Mouse (Mus musculus) embryonic fibroblast, embryonic 13.5 days (primary cell): ENCODE measurements around the gene Pla2g4e.

Source experiments
- CTCF ChIP-seq: IDR thresholded peaks from 2 replicates; pipeline ENCODE4 v1.5.1; 2011; ENCODE audit warnings: mild to moderate bottlenecking, control low read depth, low read length, moderate library complexity, borderline replicate concordance; ENCODE audit not compliant: insufficient read depth
- POLR2A ChIP-seq: IDR thresholded peaks from 2 replicates; pipeline ENCODE4 v1.6.1; 2011; ENCODE audit warnings: low read depth, mild to moderate bottlenecking, control low read depth, low read length, moderate library complexity

DNA sequence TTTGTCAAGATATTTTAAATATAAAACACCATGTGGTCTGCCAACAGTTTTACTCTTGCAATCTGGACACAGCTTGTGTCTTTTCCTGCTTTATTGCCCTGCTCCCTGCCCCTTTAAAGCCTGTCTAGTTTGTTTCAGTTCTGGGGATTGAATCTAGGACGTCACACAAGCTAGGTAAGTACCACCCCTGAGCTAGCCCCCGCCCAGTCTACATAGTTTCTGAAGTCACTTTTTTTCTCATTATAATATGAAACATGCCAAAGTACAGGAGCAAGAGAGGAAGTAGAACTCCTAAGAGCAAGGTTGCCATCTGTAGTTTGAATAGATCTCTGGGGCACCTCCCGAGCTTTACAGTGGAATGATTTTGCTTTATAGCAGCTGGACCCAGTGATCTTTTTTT is 94.6 kb downstream of the Pla2g4e start:
- TF ChIP-seq CTCF, result no peak
- TF ChIP-seq POLR2A, result no peak
